Mouse (Mus musculus): ENCODE measurements at regions not wholly inside any gene's neighbourhood (a gene's known extent, or its start where the extent isn't known, plus 50 kb on each side); places are given as distances from the start of the nearest gene placed in this dataset.
"Not testable (repeated sequence)": the region's sequence is repeated elsewhere in the genome, so short reads cannot be mapped to it uniquely, and the experiment has no call there.

DNA sequence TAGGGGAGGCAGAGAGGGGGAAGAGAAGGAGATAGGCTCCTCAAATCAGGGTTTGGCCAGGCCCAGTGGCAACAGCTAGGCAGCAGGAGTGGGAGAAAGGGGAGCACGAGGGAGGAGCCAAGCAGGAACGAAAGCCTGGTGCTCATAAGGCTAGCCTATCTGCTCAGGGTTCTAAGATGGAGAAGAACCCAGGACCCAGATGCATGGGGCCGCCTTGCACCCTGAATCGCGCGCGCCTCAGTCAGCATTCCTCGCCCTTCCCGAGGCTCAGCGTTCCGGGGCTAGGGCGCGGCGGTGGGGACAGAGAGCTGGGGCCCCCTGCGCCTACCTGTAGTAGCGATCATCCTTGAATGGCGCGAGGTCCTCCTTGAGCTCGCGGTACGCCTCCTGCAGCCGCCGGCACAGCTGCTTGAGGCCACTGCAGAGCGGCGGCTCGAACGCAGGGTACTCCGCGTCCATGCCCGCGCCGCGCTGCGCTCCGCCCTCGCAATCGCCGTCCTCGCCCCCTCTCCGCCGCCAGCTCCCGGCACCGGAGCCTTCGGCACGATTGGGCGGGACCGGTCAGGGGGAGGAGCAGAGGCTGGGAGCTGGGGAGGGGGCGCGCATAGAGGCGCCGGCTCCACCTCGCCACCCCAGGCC lies 60.1 kb downstream of the Dynlt1b start:
- not testable (repeated sequence) for H3K9me3 ChIP-seq (ENCODE audit: control insufficient read depth, low read length); H3K27me3 ChIP-seq (ENCODE audit: control insufficient read depth, insufficient read depth, low read length); H3K27ac ChIP-seq (replicated peaks; ENCODE audit: low read depth, low read length); H3K36me3 ChIP-seq (ENCODE audit: control insufficient read depth, insufficient read depth, low read length); H3K4me1 ChIP-seq (ENCODE audit: control insufficient read depth, insufficient read depth, low read length)
- Histone ChIP-seq H3K4me2 (ENCODE audit: low read length) (peak overlapping the region; percentile 49), H3K9ac (replicated peaks; ENCODE audit: low read length) (peak overlapping the region; percentile 50; the same call in 1 of the 2 replicates), H3K4me3 (replicated peaks; ENCODE audit: low read depth, low read length) (peak overlapping the region; percentile 39)
- ATAC-seq (ENCODE audit: low FRiP score, low TSS enrichment) (peak; percentile 78), DNase-seq (peak; percentile 68)
- 1% methylated on average over 22 of the region's 52 CpGs for WGBS

DNA sequence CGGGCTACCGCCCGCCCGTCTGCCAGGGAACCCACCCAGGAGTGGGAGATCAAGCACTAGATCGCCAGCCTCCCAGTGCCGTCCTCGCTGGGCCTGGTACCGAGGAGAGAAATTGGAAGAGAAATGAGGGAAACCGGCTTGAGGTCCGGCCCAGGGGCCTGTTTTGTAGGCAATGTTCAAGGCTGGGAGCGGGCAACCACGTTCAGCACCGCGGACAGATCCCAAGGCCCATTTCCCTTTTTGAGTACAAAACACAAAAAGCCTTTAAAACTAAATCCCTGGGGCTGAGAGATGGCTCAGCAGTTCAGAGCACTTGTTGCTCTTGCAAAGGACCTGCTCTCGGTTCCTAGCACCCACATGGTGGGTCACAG lies 60.6 kb downstream of the Dynlt1b start:
- WGBS, result no CpG with 5 or more reads among the region's 15 CpGs
- not testable (repeated sequence) for H3K27me3 ChIP-seq (ENCODE audit: control insufficient read depth, insufficient read depth, low read length); H3K9me3 ChIP-seq (ENCODE audit: control insufficient read depth, low read length); H3K36me3 ChIP-seq (ENCODE audit: control insufficient read depth, insufficient read depth, low read length); H3K4me3 ChIP-seq (replicated peaks; ENCODE audit: low read depth, low read length); ATAC-seq (ENCODE audit: low FRiP score, low TSS enrichment); H3K4me2 ChIP-seq (ENCODE audit: low read length); H3K9ac ChIP-seq (replicated peaks; ENCODE audit: low read length); H3K4me1 ChIP-seq (ENCODE audit: control insufficient read depth, insufficient read depth, low read length); H3K27ac ChIP-seq (replicated peaks; ENCODE audit: low read depth, low read length); DNase-seq

DNA sequence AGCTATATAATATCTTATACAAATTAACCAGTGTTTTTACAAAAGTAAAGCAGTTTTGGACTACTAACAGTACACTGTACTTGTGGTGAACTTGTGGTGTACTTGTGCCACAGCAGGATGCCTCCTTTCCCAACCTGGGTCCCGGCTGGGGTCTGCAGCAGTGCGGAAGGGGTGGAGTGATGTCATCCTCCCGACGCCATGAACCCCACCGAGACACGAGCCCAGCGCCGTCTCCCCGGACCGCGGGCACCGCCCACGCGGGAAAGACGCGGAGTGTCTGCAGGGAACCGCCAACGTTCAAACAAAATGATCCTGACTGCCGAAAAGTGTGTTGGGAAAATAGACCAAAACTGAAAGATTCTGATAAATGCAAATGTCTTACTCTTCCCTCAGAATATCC lies 62.6 kb downstream of the Dynlt1b start:
- H3K27ac ChIP-seq (replicated peaks; ENCODE audit: low read depth, low read length); H3K4me1 ChIP-seq (ENCODE audit: control insufficient read depth, insufficient read depth, low read length); H3K9ac ChIP-seq (replicated peaks; ENCODE audit: low read length); H3K27me3 ChIP-seq (ENCODE audit: control insufficient read depth, insufficient read depth, low read length); H3K36me3 ChIP-seq (ENCODE audit: control insufficient read depth, insufficient read depth, low read length); H3K9me3 ChIP-seq (ENCODE audit: control insufficient read depth, low read length): not testable (repeated sequence)
- 25% methylated on average over 19 of the region's 19 CpGs for WGBS
- H3K4me2 ChIP-seq (ENCODE audit: low read length), result peak overlapping the region; percentile 46
- ATAC-seq (ENCODE audit: low FRiP score, low TSS enrichment) (peak; percentile 53; the same call in 1 of the 2 replicates), DNase-seq (peak; percentile 73)
- H3K4me3 ChIP-seq (replicated peaks; ENCODE audit: low read depth, low read length), result peak overlapping the region; percentile 27

DNA sequence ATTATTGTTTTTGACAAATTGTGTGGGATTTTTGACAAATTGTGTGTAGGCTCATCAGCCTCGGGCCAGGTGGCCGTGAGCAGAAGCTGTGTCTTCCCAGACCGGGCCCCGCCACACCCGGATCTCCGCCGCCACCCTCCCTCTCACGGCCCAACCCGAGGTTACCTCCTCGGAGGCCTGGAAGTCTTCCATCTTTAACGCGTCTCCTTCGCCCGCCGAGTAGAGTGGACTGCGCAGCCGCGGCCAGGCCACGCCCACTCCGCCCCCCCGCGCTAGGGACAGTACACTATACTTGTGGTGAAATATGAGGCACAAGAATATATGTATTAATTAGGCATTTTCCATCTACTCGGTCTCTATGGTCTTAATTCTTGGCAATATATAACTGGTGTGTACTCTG lies 63.0 kb downstream of the Dynlt1b start:
- not testable (repeated sequence) for H3K9ac ChIP-seq (replicated peaks; ENCODE audit: low read length); H3K9me3 ChIP-seq (ENCODE audit: control insufficient read depth, low read length); H3K27ac ChIP-seq (replicated peaks; ENCODE audit: low read depth, low read length); H3K27me3 ChIP-seq (ENCODE audit: control insufficient read depth, insufficient read depth, low read length); H3K4me1 ChIP-seq (ENCODE audit: control insufficient read depth, insufficient read depth, low read length); H3K36me3 ChIP-seq (ENCODE audit: control insufficient read depth, insufficient read depth, low read length)
- peak; percentile 57 for ATAC-seq (ENCODE audit: low FRiP score, low TSS enrichment)
- 37% methylated on average over 22 of the region's 23 CpGs for WGBS
- H3K4me2 ChIP-seq (ENCODE audit: low read length), result peak overlapping the region; percentile 46
- DNase-seq, result peak; percentile 87
- peak overlapping the region; percentile 27 for H3K4me3 ChIP-seq (replicated peaks; ENCODE audit: low read depth, low read length)

DNA sequence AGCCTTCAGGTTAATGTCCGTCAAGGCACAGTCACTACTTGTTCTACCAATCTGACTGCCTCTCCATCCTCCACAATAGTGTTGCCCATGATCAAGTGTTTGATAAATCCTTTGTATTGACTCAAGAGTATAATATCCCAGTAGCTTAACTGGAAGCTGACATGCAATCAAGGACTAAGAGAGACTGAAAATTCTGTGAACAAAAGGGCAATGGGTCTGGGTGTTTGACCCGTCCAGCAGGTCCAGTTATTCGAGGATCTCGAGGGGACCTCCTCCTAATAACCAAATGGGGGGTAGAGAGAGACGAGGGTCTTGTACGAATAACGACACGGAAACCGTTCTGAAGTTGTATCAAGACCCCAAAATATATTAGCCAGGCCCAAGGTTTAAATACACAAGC lies 66.6 kb downstream of the Dynlt1b start:
- H3K36me3 ChIP-seq (ENCODE audit: control insufficient read depth, insufficient read depth, low read length); H3K9me3 ChIP-seq (ENCODE audit: control insufficient read depth, low read length); H3K4me3 ChIP-seq (replicated peaks; ENCODE audit: low read depth, low read length); H3K4me2 ChIP-seq (ENCODE audit: low read length); H3K27ac ChIP-seq (replicated peaks; ENCODE audit: low read depth, low read length); DNase-seq; H3K9ac ChIP-seq (replicated peaks; ENCODE audit: low read length); H3K27me3 ChIP-seq (ENCODE audit: control insufficient read depth, insufficient read depth, low read length); ATAC-seq (ENCODE audit: low FRiP score, low TSS enrichment); H3K4me1 ChIP-seq (ENCODE audit: control insufficient read depth, insufficient read depth, low read length): not testable (repeated sequence)
- 91% methylated on average over 9 of the region's 9 CpGs for WGBS

DNA sequence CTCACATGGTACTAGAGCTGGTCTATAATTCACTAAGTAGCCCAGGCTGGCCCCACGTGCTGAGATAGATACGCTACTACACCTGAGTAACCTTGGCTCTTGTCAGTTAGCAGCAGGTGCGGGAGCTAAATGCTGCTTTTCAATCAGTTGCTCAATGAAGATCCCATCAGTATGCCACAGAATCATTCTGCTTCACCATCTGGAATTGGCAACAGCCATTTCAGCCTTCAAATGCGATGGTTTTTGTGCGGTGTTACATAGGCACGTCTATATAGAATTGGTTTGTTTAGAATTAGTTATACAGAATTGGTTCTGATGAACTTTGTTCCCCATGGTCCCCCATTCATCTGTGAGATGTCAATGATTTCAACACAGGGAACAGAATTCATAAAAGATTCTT lies 72.8 kb downstream of the Dynlt1b start:
- not testable (repeated sequence) for ATAC-seq (ENCODE audit: low FRiP score, low TSS enrichment)
- 94% methylated on average over 4 of the region's 6 CpGs for WGBS

DNA sequence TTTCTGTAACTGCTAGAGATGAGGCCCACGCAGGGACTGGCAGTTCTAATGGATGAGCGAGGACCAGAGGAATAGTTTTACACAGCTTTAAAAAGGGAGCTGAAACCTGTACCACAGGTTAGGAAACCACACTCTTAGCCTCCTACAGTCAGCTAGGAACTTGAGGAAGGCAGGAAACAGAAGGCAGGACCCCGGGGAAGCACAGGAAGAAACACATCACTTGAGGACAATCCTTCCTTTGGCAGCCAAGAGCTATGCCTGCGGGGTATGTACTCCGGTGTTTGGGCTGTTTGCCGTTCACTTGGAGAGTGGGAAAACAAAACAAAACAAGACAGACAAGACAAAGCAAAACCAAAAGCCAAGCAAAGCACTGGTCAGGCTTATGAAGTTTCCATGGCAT lies 76.0 kb downstream of the Dynlt1b start:
- not testable (repeated sequence) for H3K27ac ChIP-seq (replicated peaks; ENCODE audit: low read depth, low read length); H3K4me1 ChIP-seq (ENCODE audit: control insufficient read depth, insufficient read depth, low read length); H3K9me3 ChIP-seq (ENCODE audit: control insufficient read depth, low read length); ATAC-seq (ENCODE audit: low FRiP score, low TSS enrichment); DNase-seq; H3K4me2 ChIP-seq (ENCODE audit: low read length); H3K4me3 ChIP-seq (replicated peaks; ENCODE audit: low read depth, low read length); H3K27me3 ChIP-seq (ENCODE audit: control insufficient read depth, insufficient read depth, low read length); H3K9ac ChIP-seq (replicated peaks; ENCODE audit: low read length); H3K36me3 ChIP-seq (ENCODE audit: control insufficient read depth, insufficient read depth, low read length)
- 87% methylated on average over 6 of the region's 6 CpGs for WGBS

More for the DNA sequence above, 72.8 kb downstream of the Dynlt1b start:
- not testable (repeated sequence) for H3K9ac ChIP-seq (replicated peaks; ENCODE audit: low read length); H3K4me3 ChIP-seq (replicated peaks; ENCODE audit: low read depth, low read length); H3K36me3 ChIP-seq (ENCODE audit: control insufficient read depth, insufficient read depth, low read length); H3K9me3 ChIP-seq (ENCODE audit: control insufficient read depth, low read length); DNase-seq; H3K4me1 ChIP-seq (ENCODE audit: control insufficient read depth, insufficient read depth, low read length); H3K27ac ChIP-seq (replicated peaks; ENCODE audit: low read depth, low read length); H3K27me3 ChIP-seq (ENCODE audit: control insufficient read depth, insufficient read depth, low read length); H3K4me2 ChIP-seq (ENCODE audit: low read length)

DNA sequence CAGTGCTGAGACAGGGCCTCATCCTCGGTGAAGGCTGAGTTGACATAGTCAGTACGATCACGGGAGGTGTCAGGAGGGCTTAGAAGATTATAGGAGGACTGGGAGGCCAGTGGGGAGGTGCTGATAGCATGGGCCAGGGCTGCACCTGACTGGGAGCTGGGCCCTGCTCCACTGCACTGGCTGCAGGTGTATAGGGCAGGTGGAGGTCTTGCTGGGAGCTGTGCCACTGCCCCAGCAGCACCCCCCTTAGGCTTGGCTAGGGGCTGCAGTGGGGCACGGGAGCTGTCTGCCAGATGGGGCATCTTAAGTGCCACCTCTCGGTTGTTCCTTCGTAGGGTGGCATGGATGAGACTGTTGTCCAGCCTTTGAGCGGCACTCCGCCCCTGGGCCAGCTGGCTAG lies 85.2 kb downstream of the Dynlt1b start:
- H3K9me3 ChIP-seq (ENCODE audit: control insufficient read depth, low read length); H3K27ac ChIP-seq (replicated peaks; ENCODE audit: low read depth, low read length); H3K27me3 ChIP-seq (ENCODE audit: control insufficient read depth, insufficient read depth, low read length); H3K4me2 ChIP-seq (ENCODE audit: low read length); H3K9ac ChIP-seq (replicated peaks; ENCODE audit: low read length); ATAC-seq (ENCODE audit: low FRiP score, low TSS enrichment); H3K4me3 ChIP-seq (replicated peaks; ENCODE audit: low read depth, low read length); H3K4me1 ChIP-seq (ENCODE audit: control insufficient read depth, insufficient read depth, low read length); DNase-seq; H3K36me3 ChIP-seq (ENCODE audit: control insufficient read depth, insufficient read depth, low read length): not testable (repeated sequence)
- 87% methylated on average over 5 of the region's 8 CpGs for WGBS

DNA sequence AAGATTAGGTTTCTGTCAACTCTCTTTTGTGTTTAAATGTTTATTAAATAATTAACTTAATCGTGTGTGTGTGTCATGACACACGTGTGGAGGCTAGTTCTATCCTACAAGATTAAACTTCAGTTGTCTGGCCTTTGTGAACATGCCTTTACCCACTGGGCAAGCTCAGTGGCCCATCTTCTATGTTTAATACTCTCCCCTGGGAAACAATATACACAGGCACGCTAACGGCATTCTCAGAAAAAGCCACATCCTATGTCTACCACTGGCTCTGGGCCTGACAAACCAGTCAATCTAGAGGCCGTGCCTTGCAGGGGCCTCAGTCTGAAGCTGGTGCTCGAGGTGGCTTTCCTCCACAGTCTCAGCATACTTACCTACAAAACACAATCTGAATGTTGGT lies 82.4 kb upstream of the Dynlt1c start:
- H3K4me1 ChIP-seq (ENCODE audit: control insufficient read depth, insufficient read depth, low read length); H3K9ac ChIP-seq (replicated peaks; ENCODE audit: low read length); H3K9me3 ChIP-seq (ENCODE audit: control insufficient read depth, low read length); H3K27me3 ChIP-seq (ENCODE audit: control insufficient read depth, insufficient read depth, low read length); ATAC-seq (ENCODE audit: low FRiP score, low TSS enrichment); H3K4me3 ChIP-seq (replicated peaks; ENCODE audit: low read depth, low read length); H3K27ac ChIP-seq (replicated peaks; ENCODE audit: low read depth, low read length); H3K4me2 ChIP-seq (ENCODE audit: low read length); H3K36me3 ChIP-seq (ENCODE audit: control insufficient read depth, insufficient read depth, low read length); DNase-seq: not testable (repeated sequence)
- WGBS, result 81% methylated on average over 5 of the region's 6 CpGs
